Mouse (Mus musculus): ENCODE measurements around the gene Atad2b. TPM values are rescaled to one million over a fixed set of nuclear protein-coding genes. Genes with fewer than 3 reads are reported as not detected.
"Not testable (repeated sequence)": the region's sequence is repeated elsewhere in the genome, so short reads cannot be mapped to it uniquely, and the experiment has no call there.

Atad2b gene
- polyA plus RNA-seq, 1 experiment = 2.3 TPM

GRCm38 (mm10) chr12:5005338-5005737 lies 88.2 kb downstream of the Atad2b start:
- Histone ChIP-seq H3K79me3 (ENCODE audit: low read depth) (no peaks in the 10 kb centered on the region), H3ac (ENCODE audit: control insufficient read depth, insufficient read length, low read depth) (no peak overlapping the region), H3K79me2 (ENCODE audit: control insufficient read depth, insufficient read depth) (no peaks in the 10 kb centered on the region), H3K27me3 (ENCODE audit: control insufficient read depth, insufficient read depth, insufficient read length) (no peaks in the 10 kb centered on the region), H3K36me3 (ENCODE audit: control insufficient read depth, insufficient read depth) (peaks cover 12% of the 10 kb centered on the region), H3K4me3 (ENCODE audit: insufficient read depth, poor library complexity, severe bottlenecking) (no peak overlapping the region)
- TF ChIP-seq CTCF (IDR thresholded peaks at IDR 0.05; ENCODE audit: control insufficient read depth, insufficient read depth, insufficient read length) (no peak), USF1 (IDR thresholded peaks at IDR 0.05; ENCODE audit: low read depth) (no peak), MYOD1 (IDR thresholded peaks at IDR 0.05; ENCODE audit: control insufficient read depth, insufficient read length, low read depth) (no peak), MYOG (IDR thresholded peaks at IDR 0.05; ENCODE audit: control insufficient read depth, extremely low read depth, insufficient read length) (no peak), CEBPB (IDR thresholded peaks at IDR 0.05; ENCODE audit: low read depth) (no peak), MAX (IDR thresholded peaks at IDR 0.05) (no peak), FOSL1 (IDR thresholded peaks at IDR 0.05; ENCODE audit: insufficient read depth, low read length, poor library complexity, severe bottlenecking) (no peak)

- H3K36me3 ChIP-seq (ENCODE audit: control insufficient read depth, insufficient read depth) = peaks cover 17% of the 10 kb centered on the region
- not testable (repeated sequence) for H3K79me2 ChIP-seq (ENCODE audit: control insufficient read depth, insufficient read depth); H3ac ChIP-seq (ENCODE audit: control insufficient read depth, insufficient read length, low read depth); H3K27me3 ChIP-seq (ENCODE audit: control insufficient read depth, insufficient read depth, insufficient read length); H3K4me3 ChIP-seq (ENCODE audit: insufficient read depth, poor library complexity, severe bottlenecking); H3K79me3 ChIP-seq (ENCODE audit: low read depth)
Observed at GRCm38 (mm10) chr12:5005776-5006175, 88.6 kb downstream of the Atad2b start.

- H3K79me3 ChIP-seq (ENCODE audit: low read depth); H3K79me2 ChIP-seq (ENCODE audit: control insufficient read depth, insufficient read depth); H3K27me3 ChIP-seq (ENCODE audit: control insufficient read depth, insufficient read depth, insufficient read length); H3K4me3 ChIP-seq (ENCODE audit: insufficient read depth, poor library complexity, severe bottlenecking); H3ac ChIP-seq (ENCODE audit: control insufficient read depth, insufficient read length, low read depth): not testable (repeated sequence)
- peaks cover 33% of the 10 kb centered on the region for H3K36me3 ChIP-seq (ENCODE audit: control insufficient read depth, insufficient read depth)
- peak; percentile 88 for TF ChIP-seq MYOD1 (IDR thresholded peaks at IDR 0.05; ENCODE audit: control insufficient read depth, insufficient read length, low read depth)
Observed at GRCm38 (mm10) chr12:5008638-5009037, 91.5 kb downstream of the Atad2b start.

GRCm38 (mm10) chr12:5025226-5025861 lies 108.2 kb downstream of the Atad2b start:
- no peaks in the 10 kb centered on the region for H3K79me2 ChIP-seq (ENCODE audit: control insufficient read depth, insufficient read depth)
- H3K79me3 ChIP-seq (ENCODE audit: low read depth) = no peaks in the 10 kb centered on the region
- H3ac ChIP-seq (ENCODE audit: control insufficient read depth, insufficient read length, low read depth) = no peak overlapping the region
- TF ChIP-seq MAX (IDR thresholded peaks at IDR 0.05) (no peak), CTCF (IDR thresholded peaks at IDR 0.05; ENCODE audit: control insufficient read depth, insufficient read depth, insufficient read length) (no peak), MYOD1 (IDR thresholded peaks at IDR 0.05; ENCODE audit: control insufficient read depth, insufficient read length, low read depth) (no peak), FOSL1 (IDR thresholded peaks at IDR 0.05; ENCODE audit: insufficient read depth, low read length, poor library complexity, severe bottlenecking) (no peak), USF1 (IDR thresholded peaks at IDR 0.05; ENCODE audit: low read depth) (no peak), CEBPB (IDR thresholded peaks at IDR 0.05; ENCODE audit: low read depth) (no peak), MYOG (IDR thresholded peaks at IDR 0.05; ENCODE audit: control insufficient read depth, extremely low read depth, insufficient read length) (no peak)
- no peak overlapping the region for H3K4me3 ChIP-seq (ENCODE audit: insufficient read depth, poor library complexity, severe bottlenecking)
- no peaks in the 10 kb centered on the region for H3K27me3 ChIP-seq (ENCODE audit: control insufficient read depth, insufficient read depth, insufficient read length)
- peaks cover 31% of the 10 kb centered on the region for H3K36me3 ChIP-seq (ENCODE audit: control insufficient read depth, insufficient read depth)

- H3K27me3 ChIP-seq (ENCODE audit: control insufficient read depth, insufficient read depth, insufficient read length) = no peaks in the 10 kb centered on the region
- H3K79me3 ChIP-seq (ENCODE audit: low read depth) = no peaks in the 10 kb centered on the region
- H3K4me3 ChIP-seq (ENCODE audit: insufficient read depth, poor library complexity, severe bottlenecking) = no peak overlapping the region
- H3K36me3 ChIP-seq (ENCODE audit: control insufficient read depth, insufficient read depth) = peaks cover 38% of the 10 kb centered on the region
- no peak overlapping the region for H3ac ChIP-seq (ENCODE audit: control insufficient read depth, insufficient read length, low read depth)
- TF ChIP-seq FOSL1 (IDR thresholded peaks at IDR 0.05; ENCODE audit: insufficient read depth, low read length, poor library complexity, severe bottlenecking) (no peak), CTCF (IDR thresholded peaks at IDR 0.05; ENCODE audit: control insufficient read depth, insufficient read depth, insufficient read length) (no peak), MYOD1 (IDR thresholded peaks at IDR 0.05; ENCODE audit: control insufficient read depth, insufficient read length, low read depth) (no peak), CEBPB (IDR thresholded peaks at IDR 0.05; ENCODE audit: low read depth) (no peak), USF1 (IDR thresholded peaks at IDR 0.05; ENCODE audit: low read depth) (no peak), MAX (IDR thresholded peaks at IDR 0.05) (no peak), MYOG (IDR thresholded peaks at IDR 0.05; ENCODE audit: control insufficient read depth, extremely low read depth, insufficient read length) (no peak)
- no peaks in the 10 kb centered on the region for H3K79me2 ChIP-seq (ENCODE audit: control insufficient read depth, insufficient read depth)
Observed at GRCm38 (mm10) chr12:5029035-5029434, 111.9 kb downstream of the Atad2b start.

- Histone ChIP-seq H3K36me3 (ENCODE audit: control insufficient read depth, insufficient read depth) (peaks cover 32% of the 10 kb centered on the region), H3K27me3 (ENCODE audit: control insufficient read depth, insufficient read depth, insufficient read length) (no peaks in the 10 kb centered on the region), H3ac (ENCODE audit: control insufficient read depth, insufficient read length, low read depth) (no peak overlapping the region), H3K4me3 (ENCODE audit: insufficient read depth, poor library complexity, severe bottlenecking) (no peak overlapping the region), H3K79me3 (ENCODE audit: low read depth) (no peaks in the 10 kb centered on the region), H3K79me2 (ENCODE audit: control insufficient read depth, insufficient read depth) (no peaks in the 10 kb centered on the region)
- TF ChIP-seq MAX (IDR thresholded peaks at IDR 0.05) (no peak), MYOG (IDR thresholded peaks at IDR 0.05; ENCODE audit: control insufficient read depth, extremely low read depth, insufficient read length) (no peak), CEBPB (IDR thresholded peaks at IDR 0.05; ENCODE audit: low read depth) (no peak), USF1 (IDR thresholded peaks at IDR 0.05; ENCODE audit: low read depth) (no peak), CTCF (IDR thresholded peaks at IDR 0.05; ENCODE audit: control insufficient read depth, insufficient read depth, insufficient read length) (no peak), FOSL1 (IDR thresholded peaks at IDR 0.05; ENCODE audit: insufficient read depth, low read length, poor library complexity, severe bottlenecking) (no peak)
Observed at GRCm38 (mm10) chr12:5038008-5038407, 120.9 kb downstream of the Atad2b start.
